Mouse (Mus musculus) E14TG2a.4 (cell line): Measurements from ENCODE around the gene Prr13.

Experiments
- CTCF ChIP-seq: conservative IDR thresholded peaks from 2 replicates; pipeline ENCODE4 v1.5.1; 2014; ENCODE audit warnings: low read length
- POU5F1 ChIP-seq: IDR thresholded peaks from 2 replicates; pipeline ENCODE4 v1.6.1; 2014; ENCODE audit warnings: low read length, borderline replicate concordance

- TF ChIP-seq CTCF (no peak), POU5F1 (no peak)
These were observed 25.7 kb upstream of the Prr13 start for GRCm38 (mm10) chr15:102433173-102433572.
